Mouse (Mus musculus) hindbrain, embryonic 14.5 days (tissue): Measurements from ENCODE around the gene Nln. TPM values are rescaled to one million over a fixed set of nuclear protein-coding genes. Genes with fewer than 3 reads are reported as not detected.

Experiments
- ATAC-seq: fragments of 200-750 bp; cut with Nextera tagmentation; 2 replicates; pipeline ENCODE4 v1.8.0; 2017; ENCODE audit warnings: moderate number of reproducible peaks, mild to moderate bottlenecking, moderate TSS enrichment, moderate library complexity; ENCODE audit not compliant: low FRiP score
- DNase-seq: peaks from one replicate; pipeline ENCODE4 v3.0.0-alpha.2; 2015; ENCODE audit warnings: low spot score
- H3K27ac ChIP-seq: fragments of 300-500 bp; sonication (generic); 2 replicates; pipeline ENCODE4 v1.5.1; 2014; ENCODE audit warnings: mild to moderate bottlenecking, moderate library complexity
- H3K27me3 ChIP-seq: fragments of 300-500 bp; sonication (generic); 2 replicates; pipeline ENCODE4 v1.6.1; 2014; ENCODE audit warnings: mild to moderate bottlenecking, low read length, mixed read lengths; ENCODE audit not compliant: control insufficient read depth, insufficient read depth
- H3K36me3 ChIP-seq: fragments of 300-500 bp; sonication (generic); replicated peaks from 2 replicates; pipeline ENCODE4 v1.6.1; 2014; ENCODE audit not compliant: control insufficient read depth, insufficient read depth
- H3K4me1 ChIP-seq: fragments of 300-500 bp; sonication (generic); replicated peaks from 2 replicates; pipeline ENCODE4 v1.6.1; 2014; ENCODE audit warnings: antibody characterized with exemption, low read length, mixed read lengths; ENCODE audit not compliant: control insufficient read depth, insufficient read depth
- H3K4me2 ChIP-seq: fragments of 300-500 bp; sonication (generic); replicated peaks from 2 replicates; pipeline ENCODE4 v1.6.1; 2014; ENCODE audit warnings: mild to moderate bottlenecking, moderate library complexity
- H3K4me3 ChIP-seq: fragments of 300-500 bp; sonication (generic); replicated peaks from 2 replicates; pipeline ENCODE4 v1.5.1; 2014; ENCODE audit warnings: mild to moderate bottlenecking, low read length
- H3K9ac ChIP-seq: fragments of 300-500 bp; sonication (generic); 2 replicates; pipeline ENCODE4 v1.6.1; 2014
- H3K9me3 ChIP-seq: fragments of 300-500 bp; sonication (generic); 2 replicates; pipeline ENCODE4 v1.6.1; 2016; ENCODE audit warnings: low read length; ENCODE audit not compliant: control insufficient read depth
- WGBS: fragments of 180-500 bp; shearing (Covaris S2); extraction: QIAGEN DNeasy Blood & Tissue Kit; methylation state at CpG from one replicate; pipeline ENCODE4 v1.1.7; 2014; 5-methylcytosine and 5-hydroxymethylcytosine counted together
- polyA plus RNA-seq: library from polyadenylated mRNA; unstranded; fragments of >200 nt; fragmentation: Nextera tagmentation; extraction: Ambion mirVana; gene quantifications from 2 replicates; pipeline ENCODE4 v1.2.1, GENCODE M21; 2014

The Nln gene
- polyA plus RNA-seq, 1 experiment from 2014 or later: 69.5 TPM

DNA sequence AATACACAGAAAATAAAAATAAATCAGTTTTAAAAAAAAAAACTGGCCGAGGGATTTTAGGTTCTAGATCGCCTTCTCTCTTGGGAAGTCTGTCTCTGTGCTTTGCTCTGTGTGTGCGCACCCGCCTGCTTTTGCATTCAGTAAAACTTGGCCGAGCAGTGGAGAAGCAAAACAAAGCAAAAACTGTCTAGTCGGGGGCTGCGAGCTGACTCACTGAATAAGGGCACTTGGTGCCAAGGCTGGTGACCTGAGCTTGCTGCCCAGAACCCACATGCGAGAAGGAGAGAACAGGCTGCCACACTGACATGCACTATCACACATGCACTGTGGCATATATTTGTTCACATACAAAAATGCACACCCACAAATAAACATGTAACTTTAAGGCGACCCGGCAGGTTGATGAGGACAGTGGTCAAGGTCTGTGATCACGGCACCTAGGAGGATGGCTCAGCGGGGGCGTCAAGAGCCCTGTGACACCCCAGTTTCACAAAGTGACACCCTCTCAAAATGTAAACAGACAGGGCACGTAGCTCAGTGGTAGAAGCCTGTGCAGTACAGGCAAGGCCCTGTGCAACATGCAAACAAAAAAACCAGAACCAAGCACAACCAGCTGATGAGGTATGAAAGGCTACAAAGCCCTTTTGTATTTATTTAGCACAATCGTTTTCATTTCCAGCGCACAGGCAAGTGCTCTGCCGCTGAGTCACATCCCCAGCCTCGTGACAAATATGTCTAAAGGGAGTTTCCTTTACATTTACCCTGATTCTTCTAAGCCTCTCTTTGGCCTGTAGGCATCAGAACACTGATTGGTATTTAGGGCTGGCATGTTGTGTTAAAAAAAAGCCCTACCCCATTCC, 93.9 kb downstream of the Nln start:
- H3K9me3 ChIP-seq: peaks cover 3% of the 10 kb centered on the region; the same call in 1 of the 2 replicates
- H3K27me3 ChIP-seq: no peaks in the 10 kb centered on the region
- WGBS: 87% methylated on average over 18 of the region's 18 CpGs
- no peak overlapping the region for H3K4me3 ChIP-seq
- H3K4me1 ChIP-seq: no peaks in the 10 kb centered on the region; the same call in 1 of the 2 replicates
- no peak overlapping the region for H3K4me2 ChIP-seq
- no peak overlapping the region for H3K9ac ChIP-seq
- H3K36me3 ChIP-seq: 0 out of 2 replicates have a peak, but pooled peaks cover 5% of the 10 kb centered on the region
- ATAC-seq (no peak), DNase-seq (no peak)
- H3K27ac ChIP-seq: no peak overlapping the region

- H3K36me3 ChIP-seq: no peaks in the 10 kb centered on the region
- H3K9me3 ChIP-seq: no peaks in the 10 kb centered on the region
- H3K27ac ChIP-seq: no peak overlapping the region
- WGBS: 85% methylated on average over 11 of the region's 11 CpGs
- DNase-seq (no peak), ATAC-seq (no peak)
- no peak overlapping the region for H3K4me3 ChIP-seq
- no peak overlapping the region for H3K9ac ChIP-seq
- no peaks in the 10 kb centered on the region for H3K27me3 ChIP-seq
- H3K4me1 ChIP-seq: no peaks in the 10 kb centered on the region; the same call in 1 of the 2 replicates
- H3K4me2 ChIP-seq: no peak overlapping the region
Observed at GRCm38 (mm10) chr13:104014038-104014437, 95.4 kb downstream of the Nln start.

- ATAC-seq: no peak
Observed at GRCm38 (mm10) chr13:104013380-104013779, 96.0 kb downstream of the Nln start.

DNA sequence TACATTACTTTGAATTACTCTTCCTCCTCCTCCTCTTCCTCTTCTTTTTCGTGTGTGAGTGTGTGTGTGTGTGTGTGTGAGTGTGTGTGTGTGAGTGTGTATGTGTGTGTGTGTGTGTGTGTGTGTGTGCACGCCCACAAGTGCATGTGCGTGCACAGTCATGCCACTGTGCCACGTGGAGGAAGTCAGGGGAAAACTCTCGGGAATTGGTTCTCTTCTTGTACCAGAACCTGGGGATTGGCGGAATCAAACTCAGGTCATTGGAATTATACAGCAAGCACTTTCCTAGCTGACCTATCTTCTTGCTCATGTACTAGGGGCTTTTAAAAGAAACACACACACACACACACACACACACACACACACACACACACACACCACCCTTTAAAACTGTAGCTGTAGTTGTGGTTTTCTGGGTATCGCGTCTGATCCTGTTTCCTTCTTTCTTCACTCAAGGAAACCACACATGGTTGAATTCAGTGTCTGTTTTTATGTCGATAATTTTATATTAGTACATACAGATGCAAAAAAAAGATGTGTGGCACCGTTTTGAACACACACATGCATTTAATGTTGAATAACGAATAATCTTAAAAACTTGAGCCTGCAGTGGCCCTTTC, 97.1 kb downstream of the Nln start:
- no peaks in the 10 kb centered on the region for H3K4me1 ChIP-seq
- H3K4me3 ChIP-seq: no peak overlapping the region
- H3K27me3 ChIP-seq: no peaks in the 10 kb centered on the region
- no peak for DNase-seq
- no peak overlapping the region for H3K9ac ChIP-seq
- no peaks in the 10 kb centered on the region for H3K9me3 ChIP-seq
- no peak overlapping the region for H3K27ac ChIP-seq
- no peak for ATAC-seq
- 91% methylated on average over 11 of the region's 11 CpGs for WGBS
- no peaks in the 10 kb centered on the region for H3K36me3 ChIP-seq
- H3K4me2 ChIP-seq: no peak overlapping the region

More at GRCm38 (mm10) chr13:104013380-104013779, 96.0 kb downstream of the Nln start:
- 63% methylated on average over 6 of the region's 6 CpGs for WGBS
- no peak for DNase-seq
- H3K9ac ChIP-seq: no peak overlapping the region
- H3K4me1 ChIP-seq: no peaks in the 10 kb centered on the region
- H3K27ac ChIP-seq: no peak overlapping the region
- no peak overlapping the region for H3K4me3 ChIP-seq
- no peaks in the 10 kb centered on the region for H3K36me3 ChIP-seq
- no peak overlapping the region for H3K4me2 ChIP-seq
- H3K9me3 ChIP-seq: no peaks in the 10 kb centered on the region
- no peaks in the 10 kb centered on the region for H3K27me3 ChIP-seq

GRCm38 (mm10) chr13:104011289-104011688, 98.1 kb downstream of the Nln start:
- H3K36me3 ChIP-seq: no peaks in the 10 kb centered on the region
- H3K4me2 ChIP-seq: no peak overlapping the region
- H3K9me3 ChIP-seq: no peaks in the 10 kb centered on the region
- no peaks in the 10 kb centered on the region for H3K27me3 ChIP-seq
- no peaks in the 10 kb centered on the region for H3K4me1 ChIP-seq
- WGBS: 92% methylated on average over 5 of the region's 5 CpGs
- no peak for ATAC-seq
- no peak overlapping the region for H3K9ac ChIP-seq
- H3K4me3 ChIP-seq: no peak overlapping the region
- no peak for DNase-seq
- no peak overlapping the region for H3K27ac ChIP-seq

DNA sequence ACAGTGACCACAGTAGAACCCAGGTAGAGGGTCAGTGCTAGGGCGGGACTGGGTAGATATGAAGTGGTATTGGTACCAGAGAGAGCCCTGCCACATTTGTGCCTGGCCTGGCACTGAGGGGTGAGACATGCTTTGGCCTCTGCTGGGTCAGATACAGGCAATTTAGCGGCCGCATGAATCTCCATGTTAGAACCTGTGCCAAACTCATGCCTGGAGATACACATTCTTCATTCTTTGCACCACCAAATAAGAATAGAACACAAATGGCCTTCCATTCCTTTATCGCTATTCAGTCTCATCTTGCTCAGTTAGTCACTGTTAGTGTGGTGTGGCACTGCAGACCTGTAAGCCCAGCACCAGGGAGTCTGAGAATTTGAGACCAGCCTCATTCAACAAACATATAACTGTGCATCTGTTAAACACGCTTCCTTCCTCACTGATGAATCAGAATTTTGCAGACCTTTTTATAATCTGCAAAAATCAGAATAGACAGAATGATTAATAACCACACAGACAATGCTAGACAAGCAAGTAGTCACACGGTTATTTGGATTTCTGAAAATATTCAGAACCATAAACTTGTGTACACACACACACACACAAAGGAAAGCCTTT, 104.1 kb downstream of the Nln start:
- H3K4me1 ChIP-seq: no peaks in the 10 kb centered on the region
- no peaks in the 10 kb centered on the region for H3K36me3 ChIP-seq
- H3K9ac ChIP-seq: no peak overlapping the region
- H3K27me3 ChIP-seq: no peaks in the 10 kb centered on the region
- no peaks in the 10 kb centered on the region for H3K9me3 ChIP-seq
- H3K4me3 ChIP-seq: no peak overlapping the region
- DNase-seq (no peak), ATAC-seq (no peak)
- no peak overlapping the region for H3K4me2 ChIP-seq
- no peak overlapping the region for H3K27ac ChIP-seq
- 87% methylated on average over 6 of the region's 6 CpGs for WGBS

- 81% methylated on average over 5 of the region's 5 CpGs for WGBS
- no peak overlapping the region for H3K27ac ChIP-seq
- no peak overlapping the region for H3K4me2 ChIP-seq
- DNase-seq: no peak
- H3K27me3 ChIP-seq: no peaks in the 10 kb centered on the region
- H3K4me1 ChIP-seq: no peaks in the 10 kb centered on the region
- no peak for ATAC-seq
- no peaks in the 10 kb centered on the region for H3K36me3 ChIP-seq
- no peak overlapping the region for H3K9ac ChIP-seq
- H3K9me3 ChIP-seq: peaks cover 3% of the 10 kb centered on the region; the same call in 1 of the 2 replicates
- no peak overlapping the region for H3K4me3 ChIP-seq
Observed at GRCm38 (mm10) chr13:103994085-103994455, 115.3 kb downstream of the Nln start.

DNA sequence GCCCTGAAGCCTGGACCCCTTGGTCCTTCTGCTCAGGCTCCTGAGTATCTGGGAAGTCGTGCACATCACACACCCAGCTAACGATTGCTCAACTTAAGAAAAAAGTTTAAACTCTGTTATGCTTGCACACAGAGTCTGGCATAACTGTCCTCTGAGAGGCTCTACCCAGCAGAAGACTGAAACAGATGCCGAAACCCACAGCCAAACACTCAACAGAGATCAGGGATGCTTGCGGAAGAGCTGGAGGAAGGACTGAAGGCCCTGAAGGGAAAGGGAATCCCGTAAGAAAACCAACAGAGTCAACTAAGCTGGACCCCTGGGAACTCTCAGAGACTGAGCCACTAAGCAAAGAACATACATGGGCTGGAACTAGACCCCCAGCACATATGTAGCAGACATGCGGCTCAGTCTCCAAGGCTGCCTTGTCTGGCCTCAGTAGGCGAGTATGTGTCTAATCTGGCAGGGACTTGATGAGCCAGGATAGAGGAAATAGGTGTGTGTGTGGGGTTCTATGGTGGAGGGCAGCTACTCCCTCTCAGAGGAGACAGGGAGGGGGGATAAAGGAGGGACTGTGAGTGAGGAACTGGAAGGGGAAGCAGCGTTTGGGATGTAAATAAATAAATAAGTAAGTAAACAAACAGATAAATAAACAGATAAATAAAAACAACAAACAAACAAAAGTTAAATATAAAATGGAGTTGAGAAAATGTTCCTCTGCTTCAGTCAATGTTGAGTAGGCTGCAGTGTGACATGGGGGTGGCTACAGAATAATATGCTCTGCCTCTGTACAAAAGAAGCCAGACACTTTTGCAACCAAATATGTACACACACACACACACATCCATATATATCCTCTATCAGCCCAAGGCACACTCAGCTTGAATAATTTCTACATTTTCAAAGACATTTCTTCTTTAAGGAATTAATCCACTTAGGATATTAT, 116.0 kb downstream of the Nln start:
- no peaks in the 10 kb centered on the region for H3K4me1 ChIP-seq
- H3K27me3 ChIP-seq: no peaks in the 10 kb centered on the region
- no peak overlapping the region for H3K4me3 ChIP-seq
- ATAC-seq: no peak
- peaks cover 4% of the 10 kb centered on the region; the same call in 1 of the 2 replicates for H3K9me3 ChIP-seq
- no peaks in the 10 kb centered on the region for H3K36me3 ChIP-seq
- WGBS: 85% methylated on average over 8 of the region's 8 CpGs
- no peak for DNase-seq
- H3K4me2 ChIP-seq: no peak overlapping the region
- H3K9ac ChIP-seq: no peak overlapping the region
- H3K27ac ChIP-seq: no peak overlapping the region
